Mouse (Mus musculus): ENCODE results near the gene Mrpl55.

Gene Mrpl55

GRCm38 (mm10) chr11:59202081-59202995 lies at the start of gene Mrpl55:
Gene Mrpl55 (plus strand): TSS chr11:59202486.
- DNase-seq (ENCODE audit: low spot score in 2 of 2): peak; percentile 86 to 92

- no peak for DNase-seq (ENCODE audit: low spot score in 2 of 2)
Observed at GRCm38 (mm10) chr11:59154220-59154619, 48.1 kb upstream of the Mrpl55 start.

DNA sequence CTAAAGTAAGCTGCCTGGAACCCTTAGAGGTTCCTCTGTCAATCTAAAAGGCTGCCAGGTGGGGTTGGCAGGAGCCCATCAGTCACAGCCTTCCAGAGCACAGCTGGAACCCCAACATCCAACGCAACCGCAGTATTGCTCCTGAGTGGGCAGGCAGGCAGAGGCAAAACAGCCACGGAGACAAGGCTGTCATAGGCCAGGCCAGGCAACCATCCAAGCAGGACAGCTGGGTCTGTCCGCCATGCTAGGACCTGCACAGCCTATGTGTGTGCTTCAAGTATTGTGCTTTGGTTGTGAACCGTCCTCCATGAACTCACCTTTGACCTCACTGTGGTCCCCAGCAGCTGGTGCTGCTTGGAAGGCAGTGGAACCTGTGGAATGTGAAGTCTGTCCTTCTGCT lies 46.4 kb upstream of the Mrpl55 start:
- DNase-seq (ENCODE audit: low spot score in 2 of 2): no peak

GRCm38 (mm10) chr11:59159099-59159498 lies 43.2 kb upstream of the Mrpl55 start:
- DNase-seq (ENCODE audit: low spot score in 2 of 2): no peak

- no peak for DNase-seq (ENCODE audit: low spot score in 2 of 2)
Observed at GRCm38 (mm10) chr11:59159558-59159957, 42.7 kb upstream of the Mrpl55 start.

DNA sequence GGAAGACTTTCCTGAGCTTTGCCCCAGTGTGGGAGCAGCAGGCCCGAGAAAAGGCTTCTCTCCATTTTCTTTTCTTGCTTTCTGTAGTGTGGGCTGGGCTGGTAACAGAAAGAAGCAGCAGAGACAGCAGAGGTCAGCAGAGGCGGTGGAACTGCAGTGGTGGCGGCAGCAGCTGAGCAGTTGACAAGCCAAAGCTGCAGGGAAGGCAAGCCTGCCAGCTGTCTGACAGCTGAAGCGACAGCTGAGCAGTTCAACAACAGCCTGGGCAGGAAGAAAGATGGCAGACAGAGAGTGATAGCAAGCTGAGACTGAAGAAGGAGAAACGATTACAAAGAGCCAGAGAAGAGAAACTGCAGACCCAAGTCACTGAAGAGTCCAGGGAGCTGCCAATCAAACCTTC lies 40.9 kb upstream of the Mrpl55 start:
- DNase-seq (ENCODE audit: low spot score in 2 of 2): no peak

GRCm38 (mm10) chr11:59162443-59163254 lies 39.6 kb upstream of the Mrpl55 start:
- no peak for DNase-seq (ENCODE audit: low spot score in 2 of 2)

GRCm38 (mm10) chr11:59163255-59164236 lies 38.7 kb upstream of the Mrpl55 start, which contains the start of gene Iba57:
Gene Iba57 (minus strand): TSS chr11:59163739.
- peak; percentile 98 to 99 for DNase-seq (ENCODE audit: low spot score in 2 of 2)

- DNase-seq (ENCODE audit: low spot score in 2 of 2): no peak
Observed at GRCm38 (mm10) chr11:59164384-59164783, 37.9 kb upstream of the Mrpl55 start.

DNA sequence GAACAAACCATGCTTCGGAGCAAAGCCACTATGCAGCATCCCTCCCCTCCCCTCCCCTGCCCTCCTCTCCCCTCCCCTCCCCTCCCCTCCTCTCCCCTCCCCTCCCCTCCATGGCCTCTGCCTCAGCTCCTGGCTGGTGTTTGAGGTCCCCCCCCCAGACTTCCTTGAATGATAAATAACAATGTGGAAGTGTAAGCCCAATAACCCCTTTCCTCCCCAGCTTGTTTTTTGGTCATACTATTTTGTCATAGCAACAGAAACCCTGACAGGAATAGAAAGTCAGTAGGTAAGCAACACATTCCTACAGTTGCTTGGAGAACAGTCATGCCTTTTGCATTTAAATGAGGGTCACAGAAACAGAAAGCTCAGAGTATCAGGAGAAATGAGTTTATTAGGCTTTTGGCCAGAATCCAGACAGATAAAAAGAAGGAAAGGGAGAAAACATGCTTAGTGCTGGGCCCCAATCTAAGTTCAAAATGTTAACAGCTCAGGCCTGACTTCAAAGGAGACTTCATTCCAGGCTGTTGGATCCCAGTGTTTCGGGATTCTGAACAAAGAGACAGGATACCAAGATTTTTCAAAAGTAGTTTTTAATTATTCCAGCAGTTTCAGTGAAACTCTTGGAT lies 36.6 kb upstream of the Mrpl55 start:
- no peak for DNase-seq (ENCODE audit: low spot score in 2 of 2)

GRCm38 (mm10) chr11:59169807-59170206 lies 32.5 kb upstream of the Mrpl55 start:
- no peak for DNase-seq (ENCODE audit: low spot score in 2 of 2)

- DNase-seq (ENCODE audit: low spot score in 2 of 2): no peak
Observed at GRCm38 (mm10) chr11:59170549-59170948, 31.7 kb upstream of the Mrpl55 start.

DNA sequence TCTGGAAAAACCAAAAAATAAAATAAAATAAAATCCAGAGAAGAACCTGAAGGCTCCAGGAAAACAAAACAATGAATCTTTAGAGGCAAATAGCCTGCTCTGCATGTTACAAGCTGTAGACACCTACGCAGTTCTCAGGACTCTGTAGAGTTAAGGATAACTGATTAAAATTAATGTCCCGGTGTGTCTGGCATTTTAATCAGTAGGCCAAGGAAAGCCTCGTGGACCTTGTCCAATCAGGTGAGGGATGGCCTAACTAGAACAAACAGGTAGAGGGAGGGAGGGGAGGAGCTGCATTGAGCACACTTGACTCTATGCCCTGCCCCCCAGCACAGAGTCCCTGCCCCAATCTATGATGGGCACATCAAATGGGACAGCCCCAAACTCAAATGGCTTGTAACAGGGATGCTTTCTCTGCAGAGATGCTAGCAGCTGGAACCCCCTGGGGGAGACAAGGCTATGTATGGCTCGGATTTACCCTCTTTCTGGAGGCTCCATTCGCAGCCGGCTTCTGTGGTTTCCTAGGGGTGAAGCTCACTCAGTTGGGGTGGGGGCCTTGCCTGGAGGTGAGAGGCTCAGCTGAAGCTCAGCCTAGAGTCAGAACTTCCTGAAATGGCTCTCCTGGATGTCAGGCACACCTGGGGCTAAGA lies 28.0 kb upstream of the Mrpl55 start:
- no peak for DNase-seq (ENCODE audit: low spot score in 2 of 2)

- no peak for DNase-seq (ENCODE audit: low spot score in 2 of 2)
Observed at GRCm38 (mm10) chr11:59176475-59176874, 25.8 kb upstream of the Mrpl55 start.

DNA sequence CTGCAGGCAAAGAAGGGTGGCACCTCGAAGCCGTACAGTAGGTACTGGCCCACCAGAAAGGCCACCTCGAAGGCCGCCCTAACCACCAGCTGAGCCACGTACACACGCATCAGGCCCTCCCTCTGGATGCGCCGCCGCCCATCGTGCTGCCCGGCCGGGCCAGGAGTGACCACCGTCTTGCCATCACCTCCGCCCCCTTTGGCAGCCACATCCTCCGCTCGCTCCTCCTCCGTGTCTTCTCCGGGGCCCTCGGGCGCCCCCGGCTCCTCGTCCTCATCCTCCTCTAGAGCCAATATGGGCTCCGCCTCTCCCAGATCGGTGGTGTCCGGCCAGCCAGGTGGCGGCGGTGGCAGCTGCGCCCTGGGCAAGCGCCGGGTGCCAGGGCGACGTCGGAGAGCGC lies 25.4 kb upstream of the Mrpl55 start:
- no peak for DNase-seq (ENCODE audit: low spot score in 2 of 2)

GRCm38 (mm10) chr11:59182864-59183331 lies 19.4 kb upstream of the Mrpl55 start, which contains the start of gene Gjc2:
Gene Gjc2 (minus strand): TSS chr11:59183213.
- no peak for DNase-seq (ENCODE audit: low spot score in 2 of 2)

GRCm38 (mm10) chr11:59183821-59184220 lies 18.5 kb upstream of the Mrpl55 start:
- peak in 1 of 2 experiments; percentile 40 for DNase-seq (ENCODE audit: low spot score in 2 of 2)

DNA sequence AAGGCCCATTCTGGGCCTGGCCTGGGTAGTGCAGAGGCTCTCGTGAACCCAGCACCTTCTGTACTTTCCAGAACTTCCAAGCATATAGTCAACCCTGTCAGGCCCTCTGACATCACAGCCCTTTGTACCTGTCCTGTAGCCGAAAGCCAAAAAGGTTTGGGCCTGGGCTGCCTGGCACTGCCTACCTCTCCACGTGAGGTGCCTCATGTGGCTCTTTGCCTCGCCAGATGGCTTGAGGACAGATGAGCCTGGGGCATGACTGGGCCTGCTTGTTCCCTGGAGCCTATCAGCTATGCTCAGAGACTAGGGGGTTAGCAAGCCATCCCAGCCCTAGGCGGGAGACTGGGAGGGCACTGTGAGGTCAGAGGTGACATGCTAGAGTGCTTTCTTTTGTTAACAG lies 16.8 kb upstream of the Mrpl55 start:
- DNase-seq (ENCODE audit: low spot score in 2 of 2): no peak

GRCm38 (mm10) chr11:59187706-59188105 lies 14.6 kb upstream of the Mrpl55 start:
- DNase-seq (ENCODE audit: low spot score in 2 of 2): no peak
